Mouse (Mus musculus) embryonic facial prominence, embryonic 13.5 days (tissue): ENCODE measurements around the gene Diexf. TPM values are rescaled to one million over a fixed set of nuclear protein-coding genes. Genes with fewer than 3 reads are reported as not detected.

ENCODE experiments used
- polyA plus RNA-seq: library from polyadenylated mRNA; unstranded; fragments of >200 nt; fragmentation: Nextera tagmentation; extraction: Ambion mirVana; gene quantifications from 2 replicates; pipeline ENCODE4 v1.2.1, GENCODE M21; 2015

Diexf gene
- polyA plus RNA-seq, 1 experiment from 2014 or later: 13.5 TPM

Other genes starting within 250 kb of the Diexf start
- gene Syt14, start 94.5 kb downstream of the Diexf start, polyA plus RNA-seq: 3.6 and 4.2 TPM in 2 replicates
- 33.4 and 37.7 TPM in 2 replicates for gene Irf6, start 22.8 kb upstream of the Diexf start, polyA plus RNA-seq
- gene A130010J15Rik, start 37.8 kb upstream of the Diexf start, polyA plus RNA-seq: 18.9 and 19.2 TPM in 2 replicates
- gene Traf3ip3, start 71.4 kb upstream of the Diexf start, polyA plus RNA-seq: 3.4 and 4.7 TPM in 2 replicates
- 6.7 and 9.4 TPM in 2 replicates for gene Lamb3, start 77.4 kb upstream of the Diexf start, polyA plus RNA-seq
- 0.39 and 0.60 TPM in 2 replicates for gene Hsd11b1, start 133.8 kb upstream of the Diexf start, polyA plus RNA-seq
- gene G0s2, start 142.9 kb upstream of the Diexf start, polyA plus RNA-seq: 21.8 and 27.8 TPM in 2 replicates
- gene Camk1g, start 240.0 kb upstream of the Diexf start, polyA plus RNA-seq: 22.9 and 23.7 TPM in 2 replicates